Mouse (Mus musculus) kidney, adult 2 months (tissue): Measurements from ENCODE around the gene Xpo6. TPM values are rescaled to one million over a fixed set of nuclear protein-coding genes. Genes with fewer than 3 reads are reported as not detected.

Source experiments
- DNase-seq: peaks from one replicate; pipeline ENCODE4 v3.0.0; 2021
- H3K27ac ChIP-seq: fragments of 200-500 bp; 2 replicates; pipeline ENCODE4 v1.5.1; 2012; ENCODE audit warnings: low read depth, low read length, control low read depth, inconsistent platforms; ENCODE audit not compliant: insufficient read depth
- H3K27me3 ChIP-seq: fragments of 200-500 bp; replicated peaks from 2 replicates; pipeline ENCODE4 v1.6.1; 2012; ENCODE audit warnings: mild to moderate bottlenecking, moderate library complexity, low read length, inconsistent platforms; ENCODE audit not compliant: control insufficient read depth, insufficient read depth
- H3K36me3 ChIP-seq: fragments of 200-500 bp; 2 replicates; pipeline ENCODE4 v1.6.1; 2012; ENCODE audit warnings: mild to moderate bottlenecking, moderate library complexity, low read length, inconsistent platforms; ENCODE audit not compliant: control insufficient read depth, insufficient read depth
- H3K4me1 ChIP-seq: fragments of 200-500 bp; 2 replicates; pipeline ENCODE4 v1.6.1; 2011; ENCODE audit warnings: low read length; ENCODE audit not compliant: control insufficient read depth, insufficient read depth
- H3K4me3 ChIP-seq: fragments of 200-500 bp; 2 replicates; pipeline ENCODE4 v1.5.1; 2011; ENCODE audit warnings: mild to moderate bottlenecking, low read depth, low read length, control low read depth; ENCODE audit not compliant: insufficient read depth
- CTCF ChIP-seq: fragments of 200-500 bp; conservative IDR thresholded peaks from 2 replicates; pipeline ENCODE4 v1.5.1; 2011; ENCODE audit warnings: low read depth, mild to moderate bottlenecking, control low read depth, low read length, moderate library complexity, mixed read lengths; ENCODE audit not compliant: insufficient read depth, insufficient read length
- POLR2A ChIP-seq: fragments of 200-500 bp; IDR thresholded peaks from one replicate; pipeline ENCODE4 v1.6.1; 2011; ENCODE audit warnings: low read depth, low read length, control low read depth
- WGBS: fragments of 180-500 bp; shearing (Covaris S2); methylation state at CpG from one replicate; pipeline ENCODE4 v1.1.7; 2018; 5-methylcytosine and 5-hydroxymethylcytosine counted together
- polyA plus RNA-seq: library from polyadenylated mRNA; depleted of rRNA; stranded (reverse); fragments of >200 nt; gene quantifications from 2 replicates; pipeline ENCODE4 v1.2.3, GENCODE M21; 2012

The Xpo6 gene
- polyA plus RNA-seq, 1 experiment, result 122 TPM

DNA sequence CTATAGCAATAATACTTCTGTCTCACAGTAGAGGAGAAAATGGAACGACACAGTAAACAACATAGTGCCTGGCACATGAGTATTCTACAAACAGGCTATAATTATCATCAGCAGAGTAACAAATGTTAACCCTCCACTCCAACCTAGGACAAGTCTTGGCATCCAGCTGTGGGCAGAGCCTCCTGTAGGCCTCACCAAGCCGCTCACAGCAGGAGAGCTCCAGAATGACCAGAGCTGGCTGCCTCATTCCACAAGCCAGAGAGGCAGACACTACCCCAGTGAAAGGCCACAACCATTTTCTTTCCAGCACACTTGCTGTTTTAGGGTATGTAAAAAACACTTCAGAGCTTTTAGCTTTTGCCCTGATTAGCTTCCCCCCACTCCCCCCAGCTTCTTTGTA, 72.6 kb downstream of the Xpo6 start:
- Histone ChIP-seq H3K27me3 (no peaks in the 10 kb centered on the region), H3K4me3 (no peak overlapping the region), H3K4me1 (no peaks in the 10 kb centered on the region), H3K36me3 (peaks cover 9% of the 10 kb centered on the region), H3K27ac (no peak overlapping the region)
- WGBS, result 85% methylated on average over 2 of the region's 2 CpGs
- no peak for TF ChIP-seq POLR2A
- no peak for TF ChIP-seq CTCF
- DNase-seq, result no peak

DNA sequence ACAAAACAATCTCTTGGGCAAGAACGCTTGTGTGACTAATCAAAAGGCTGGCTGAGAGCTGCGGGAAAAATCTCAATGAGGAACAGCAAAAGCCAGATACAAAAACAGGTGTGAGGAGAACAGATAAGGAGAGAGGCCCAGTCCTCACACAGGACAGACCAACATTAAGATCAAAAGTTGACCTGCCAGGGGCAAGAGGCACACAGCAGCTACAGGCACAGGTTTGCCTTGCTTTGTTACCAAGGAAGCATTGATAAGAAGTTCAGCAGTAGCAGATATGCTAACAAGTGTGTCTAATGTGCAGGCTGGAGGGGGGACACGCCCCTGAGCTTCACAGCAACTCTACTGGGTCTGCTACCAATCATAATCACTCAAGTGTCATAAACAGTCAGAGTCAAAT, 73.8 kb downstream of the Xpo6 start:
- H3K4me1 ChIP-seq, result peaks cover 3% of the 10 kb centered on the region; the same call in 1 of the 2 replicates
- TF ChIP-seq POLR2A, result no peak
- TF ChIP-seq CTCF, result no peak
- 92% methylated on average over 3 of the region's 3 CpGs for WGBS
- H3K27me3 ChIP-seq, result no peaks in the 10 kb centered on the region
- H3K27ac ChIP-seq, result no peak overlapping the region
- DNase-seq, result no peak
- H3K36me3 ChIP-seq, result peaks cover 10% of the 10 kb centered on the region
- no peak overlapping the region for H3K4me3 ChIP-seq

DNA sequence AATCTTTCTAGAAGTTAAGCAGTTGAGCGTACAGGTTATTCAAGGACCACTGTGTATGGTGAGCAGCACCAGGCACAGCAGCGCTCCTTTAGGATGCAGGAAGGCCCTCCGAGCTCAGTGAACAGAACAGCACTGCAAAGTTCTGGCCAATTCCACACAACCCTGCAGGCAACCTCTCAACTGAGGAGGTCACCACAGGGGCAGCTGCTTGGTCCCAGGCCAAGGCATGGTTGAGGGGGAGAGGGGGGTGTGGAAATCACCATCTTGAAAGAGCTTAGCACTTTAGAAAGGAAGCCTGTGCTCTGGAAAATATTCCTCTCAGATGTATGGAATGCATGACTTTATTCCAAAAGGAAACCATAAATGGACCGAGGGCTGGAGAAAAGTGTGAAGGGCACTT, 78.8 kb downstream of the Xpo6 start:
- TF ChIP-seq POLR2A, result no peak
- no peak for TF ChIP-seq CTCF
- DNase-seq, result peak; percentile 24
- Histone ChIP-seq H3K4me3 (no peak overlapping the region), H3K27ac (no peak overlapping the region), H3K36me3 (peaks cover 8% of the 10 kb centered on the region), H3K27me3 (no peaks in the 10 kb centered on the region), H3K4me1 (peaks cover 3% of the 10 kb centered on the region; the same call in 1 of the 2 replicates)
- WGBS, result 67% methylated on average over 4 of the region's 4 CpGs

DNA sequence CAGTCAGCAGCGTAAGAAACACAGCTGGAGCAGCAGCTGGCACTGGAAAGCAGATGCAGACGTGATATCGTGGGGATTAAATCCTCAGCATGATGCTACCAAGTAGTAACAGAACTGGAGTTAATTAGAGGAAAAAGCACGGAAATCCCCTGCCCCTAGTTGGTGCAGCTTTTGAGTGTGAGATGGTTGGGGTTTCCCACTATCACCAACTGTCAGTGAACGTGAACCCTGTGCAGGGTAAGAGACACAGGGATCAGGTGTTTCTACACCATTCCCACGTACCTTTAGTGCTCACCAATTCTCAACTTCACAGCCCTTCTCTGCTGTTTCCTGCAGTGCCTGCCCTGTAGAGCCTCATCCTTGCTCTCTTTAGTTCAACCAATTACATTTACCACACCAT, 80.5 kb downstream of the Xpo6 start:
- DNase-seq, result no peak
- TF ChIP-seq POLR2A (no peak), CTCF (no peak)
- Histone ChIP-seq H3K27ac (no peak overlapping the region), H3K27me3 (no peaks in the 10 kb centered on the region), H3K4me1 (peaks cover 3% of the 10 kb centered on the region; the same call in 1 of the 2 replicates), H3K36me3 (peaks cover 13% of the 10 kb centered on the region), H3K4me3 (no peak overlapping the region)
- 92% methylated on average over 6 of the region's 6 CpGs for WGBS

DNA sequence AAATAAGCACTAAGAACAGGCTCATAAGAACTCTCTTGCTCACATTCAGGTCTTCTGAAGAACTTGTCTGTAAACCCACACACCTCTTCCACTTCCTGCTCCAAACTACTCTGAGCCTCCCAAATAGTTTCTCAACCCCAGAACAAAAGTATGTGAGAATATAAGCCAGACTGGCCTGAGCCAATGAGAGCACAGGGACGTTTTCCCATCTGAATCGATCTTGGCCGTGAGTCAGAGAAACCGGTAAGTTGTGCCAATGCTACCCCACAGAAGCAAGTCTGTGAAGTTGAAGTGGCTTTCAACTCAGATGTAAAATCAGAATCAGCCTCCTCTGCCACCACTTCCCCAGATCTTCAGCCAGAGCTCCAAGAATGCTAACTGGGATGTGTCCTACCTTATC, 87.0 kb downstream of the Xpo6 start:
- Histone ChIP-seq H3K27me3 (no peaks in the 10 kb centered on the region), H3K4me1 (no peaks in the 10 kb centered on the region; the same call in 1 of the 2 replicates), H3K4me3 (no peak overlapping the region), H3K36me3 (peaks cover 6% of the 10 kb centered on the region), H3K27ac (no peak overlapping the region)
- TF ChIP-seq CTCF (no peak), POLR2A (no peak)
- DNase-seq, result no peak
- 72% methylated on average over 4 of the region's 4 CpGs for WGBS

DNA sequence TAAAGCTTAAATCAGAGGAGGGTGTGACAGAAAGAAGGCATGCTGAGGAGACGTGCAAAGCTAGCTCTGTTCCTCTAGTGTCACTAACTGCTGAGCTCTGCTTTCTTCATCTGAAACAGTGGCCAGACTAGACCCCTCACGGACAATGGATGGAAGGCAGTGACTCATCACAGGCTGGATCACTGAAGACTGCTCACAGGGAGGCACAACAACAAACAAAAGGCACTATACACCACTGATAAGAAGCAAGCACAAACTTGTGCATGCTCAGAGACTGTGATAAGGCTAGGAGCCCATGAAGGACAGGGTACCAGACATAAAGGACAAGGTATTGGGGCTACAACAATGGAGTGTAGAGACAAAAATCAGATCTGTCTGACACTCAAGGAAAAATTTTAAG, 89.1 kb downstream of the Xpo6 start:
- no peaks in the 10 kb centered on the region for H3K27me3 ChIP-seq
- H3K27ac ChIP-seq, result no peak overlapping the region
- H3K4me3 ChIP-seq, result no peak overlapping the region
- no peak for DNase-seq
- peaks cover 6% of the 10 kb centered on the region for H3K36me3 ChIP-seq
- WGBS, result 85% methylated on average over 2 of the region's 2 CpGs
- H3K4me1 ChIP-seq, result no peaks in the 10 kb centered on the region; the same call in 1 of the 2 replicates
- TF ChIP-seq POLR2A (no peak), CTCF (no peak)

DNA sequence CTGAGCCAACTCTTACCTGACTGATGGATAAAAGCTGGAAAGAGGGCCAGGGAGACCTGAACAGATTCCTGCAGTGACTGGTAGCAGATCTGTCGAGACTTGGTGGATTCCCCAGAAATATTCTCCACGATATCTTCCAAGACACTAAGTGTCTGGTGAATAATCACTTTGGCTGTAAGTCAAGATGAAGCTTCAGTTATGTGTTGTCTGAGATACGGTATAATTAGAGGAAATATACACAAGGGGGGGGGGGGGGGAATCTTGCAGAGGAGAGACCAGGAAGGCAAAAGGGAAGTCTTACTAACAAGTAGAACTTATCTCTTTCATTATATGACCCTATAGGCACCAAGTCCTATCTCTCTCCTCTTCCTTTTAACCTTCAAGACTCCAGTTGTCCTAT, 90.4 kb downstream of the Xpo6 start:
- peaks cover 2% of the 10 kb centered on the region for H3K36me3 ChIP-seq
- no peak overlapping the region for H3K4me3 ChIP-seq
- H3K27me3 ChIP-seq, result no peaks in the 10 kb centered on the region
- H3K27ac ChIP-seq, result no peak overlapping the region
- 73% methylated on average over 3 of the region's 3 CpGs for WGBS
- TF ChIP-seq POLR2A (no peak), CTCF (no peak)
- H3K4me1 ChIP-seq, result no peaks in the 10 kb centered on the region
- DNase-seq, result no peak
